Mouse (Mus musculus): ENCODE results near the gene Nit1. TPM values are rescaled to one million over a fixed set of nuclear protein-coding genes. Genes with fewer than 3 reads are reported as not detected.
"Not testable (repeated sequence)": the region's sequence is repeated elsewhere in the genome, so short reads cannot be mapped to it uniquely, and the experiment has no call there.

Gene Nit1
- polyA plus RNA-seq, 1 experiment from 2014 or later: 52.9 TPM

DNA sequence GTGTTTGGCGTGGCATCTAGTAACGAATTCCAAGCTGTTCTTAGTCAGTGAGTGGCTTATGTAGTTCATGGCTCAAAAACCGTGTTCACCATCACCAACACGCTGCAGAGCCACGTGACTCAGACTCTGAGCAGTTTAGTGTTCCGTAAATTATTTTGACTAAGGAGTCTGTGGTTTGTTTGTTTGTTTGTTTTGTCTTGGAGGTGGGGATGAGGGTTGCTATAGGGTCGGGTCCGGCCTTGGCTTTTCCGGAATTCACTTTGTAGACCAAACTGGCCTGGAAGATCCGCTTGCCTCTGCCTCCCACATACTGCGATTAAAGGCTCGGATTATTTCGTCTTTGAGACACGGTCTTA, 627 bp upstream of the Nit1 start:
- H3K9me3 ChIP-seq (replicated peaks): peaks cover 6% of the 10 kb centered on the region; the same call in 1 of the 2 replicates
- peak overlapping the region; percentile 78 for H3K9ac ChIP-seq
- no peaks in the 10 kb centered on the region for H3K27me3 ChIP-seq
- peak overlapping the region; percentile 85 for H3K4me2 ChIP-seq
- under 1% methylated on average over 14 of the region's 14 CpGs for WGBS
- H3K27ac ChIP-seq: peak overlapping the region; percentile 60; the same call in 1 of the 2 replicates
- peaks cover 30% of the 10 kb centered on the region for H3K4me1 ChIP-seq
- ATAC-seq: no peak
- peaks cover 28% of the 10 kb centered on the region for H3K36me3 ChIP-seq (ENCODE audit: poor library complexity, severe bottlenecking)
- peak overlapping the region; percentile 90 for H3K4me3 ChIP-seq

DNA sequence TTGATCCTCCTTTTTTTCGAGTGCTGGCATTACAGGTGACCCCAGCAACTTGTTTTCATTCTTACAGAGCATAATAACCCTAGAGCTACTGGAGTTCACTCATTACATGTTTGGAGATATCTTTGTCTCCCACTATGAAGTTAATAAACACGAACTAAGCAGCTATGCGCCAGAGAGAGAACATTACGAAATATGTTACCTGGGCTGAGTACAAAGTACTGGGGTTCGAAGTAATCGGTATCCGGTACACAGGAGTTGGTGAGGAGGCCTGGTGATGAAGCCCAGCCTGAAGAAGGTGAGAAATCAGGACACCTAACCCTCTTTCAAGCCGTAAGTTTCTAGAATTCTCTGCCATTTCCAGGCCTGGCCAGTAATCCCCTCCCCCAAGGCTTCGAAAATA, 731 bp downstream of the Nit1 start:
- no peak overlapping the region for H3K27ac ChIP-seq
- H3K4me3 ChIP-seq: peak overlapping the region; percentile 90
- no peaks in the 10 kb centered on the region for H3K27me3 ChIP-seq
- peaks cover 41% of the 10 kb centered on the region for H3K36me3 ChIP-seq (ENCODE audit: poor library complexity, severe bottlenecking)
- 77% methylated on average over 9 of the region's 9 CpGs for WGBS
- no peak for ATAC-seq
- peaks cover 30% of the 10 kb centered on the region for H3K4me1 ChIP-seq
- H3K9ac ChIP-seq: peak overlapping the region; percentile 78
- peak overlapping the region; percentile 85 for H3K4me2 ChIP-seq
- peaks cover 6% of the 10 kb centered on the region; the same call in 1 of the 2 replicates for H3K9me3 ChIP-seq (replicated peaks)

DNA sequence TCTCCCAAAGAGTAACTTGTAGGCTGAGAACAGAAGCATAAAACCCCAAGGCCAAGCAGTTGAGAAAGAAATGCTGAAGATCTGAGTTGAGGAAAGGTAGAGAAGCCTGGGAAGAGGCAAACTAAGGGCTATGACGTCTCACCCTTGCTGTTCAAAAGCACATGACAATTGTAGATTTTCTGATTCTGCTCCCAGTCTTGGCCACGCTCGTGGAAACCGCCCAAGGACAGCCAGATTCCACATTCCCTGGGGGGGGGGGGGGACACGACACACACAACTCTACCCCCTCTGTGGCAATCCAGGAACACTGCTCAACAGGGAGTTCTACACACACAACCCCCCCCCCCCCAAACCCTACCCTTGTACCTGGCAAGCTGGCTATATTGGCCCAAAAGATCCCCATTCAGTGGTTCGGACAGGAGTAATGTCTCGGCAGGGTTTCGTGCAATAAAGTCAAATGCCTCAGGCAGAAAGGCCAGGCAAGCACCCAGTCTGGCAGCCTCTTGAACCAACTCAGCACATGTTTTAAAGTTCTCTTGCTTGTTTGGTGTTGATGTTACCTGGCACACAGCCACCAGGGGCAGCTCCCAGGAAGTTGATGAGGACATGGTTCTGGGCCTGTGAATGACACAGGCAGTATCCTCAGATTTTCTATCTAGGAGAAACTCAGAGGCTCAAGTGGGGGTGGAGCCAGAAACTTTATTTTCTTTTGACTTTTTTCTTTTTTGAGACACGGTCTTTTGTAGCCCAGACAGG, 1.3 kb downstream of the Nit1 start:
- Histone ChIP-seq H3K27ac (no peak overlapping the region), H3K36me3 (ENCODE audit: poor library complexity, severe bottlenecking) (peaks cover 47% of the 10 kb centered on the region), H3K9me3 (replicated peaks) (peaks cover 6% of the 10 kb centered on the region; the same call in 1 of the 2 replicates), H3K27me3 (no peaks in the 10 kb centered on the region), H3K4me3 (0 out of 2 replicates have a peak overlapping the region, but pooled peaks have one; percentile 90), H3K9ac (no peak overlapping the region), H3K4me2 (peak overlapping the region; percentile 85; the same call in 1 of the 2 replicates), H3K4me1 (peaks cover 28% of the 10 kb centered on the region)
- 85% methylated on average over 9 of the region's 9 CpGs for WGBS
- no peak for ATAC-seq

DNA sequence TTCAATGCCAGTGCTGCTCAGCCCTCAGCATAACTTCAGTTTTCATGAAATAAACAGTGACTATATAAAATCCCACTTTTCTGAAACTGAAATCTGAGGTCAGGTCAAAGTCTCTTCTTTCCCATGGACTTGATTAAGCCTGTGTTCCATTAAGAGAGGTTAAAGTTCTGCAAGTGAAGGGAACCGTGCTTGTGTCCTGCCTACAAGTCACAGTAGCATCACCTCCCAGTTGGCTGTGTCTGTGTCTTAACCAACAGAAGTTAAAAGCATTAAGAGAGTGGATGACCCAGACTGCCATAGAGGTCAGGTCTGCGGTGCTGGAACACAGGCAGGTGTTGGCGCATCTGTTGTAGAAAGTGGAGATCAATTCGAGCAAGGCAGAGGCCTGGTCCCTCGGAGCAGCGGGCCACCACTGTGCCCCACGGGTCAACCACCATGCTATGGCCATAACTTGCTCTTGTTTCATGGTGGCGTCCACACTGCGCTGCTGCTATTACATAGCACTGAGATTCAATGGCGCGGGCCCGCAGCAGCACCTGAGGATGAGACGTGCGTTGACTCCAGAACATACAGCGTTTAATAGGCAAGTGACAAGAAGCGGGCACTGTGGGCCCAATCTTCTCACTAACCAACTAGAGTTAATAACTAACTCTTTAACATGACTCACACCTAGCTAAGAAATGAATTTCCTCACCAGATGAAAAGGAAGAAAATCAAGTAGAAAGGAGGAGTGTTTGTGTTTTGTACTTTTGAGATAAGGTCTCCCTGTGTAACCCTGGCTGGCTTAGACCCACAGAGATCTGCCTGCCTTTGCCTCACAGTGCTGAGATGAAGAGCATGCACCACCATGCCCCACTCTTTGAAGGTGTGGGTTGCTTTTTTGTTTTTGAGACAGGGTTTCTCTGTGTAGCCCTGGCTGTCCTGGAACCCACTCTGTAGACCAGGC, 2.9 kb downstream of the Nit1 start:
- Histone ChIP-seq H3K4me2 (no peak overlapping the region), H3K27ac (no peak overlapping the region), H3K27me3 (no peaks in the 10 kb centered on the region), H3K9me3 (replicated peaks) (peaks cover 6% of the 10 kb centered on the region; the same call in 1 of the 2 replicates), H3K36me3 (ENCODE audit: poor library complexity, severe bottlenecking) (peaks cover 63% of the 10 kb centered on the region), H3K4me1 (peaks cover 23% of the 10 kb centered on the region), H3K4me3 (no peak overlapping the region), H3K9ac (no peak overlapping the region)
- 97% methylated on average over 16 of the region's 16 CpGs for WGBS
- no peak for ATAC-seq

DNA sequence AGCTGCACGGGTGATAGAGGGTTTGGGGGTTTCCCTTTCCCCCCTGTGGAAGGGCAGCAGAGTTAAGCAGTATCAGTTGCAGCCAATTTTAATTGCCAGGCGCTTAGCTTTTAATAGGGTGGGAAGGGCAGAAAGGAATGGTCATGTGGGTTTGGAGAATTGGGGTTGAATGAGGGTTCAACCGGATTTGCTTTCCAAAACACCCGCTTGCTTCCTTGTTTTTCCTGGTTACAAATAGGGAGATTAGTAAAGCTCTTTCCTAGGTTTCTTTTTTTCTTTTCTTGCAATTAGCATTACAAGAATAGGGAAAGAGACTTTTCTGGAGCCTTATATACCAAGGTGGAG, 15.3 kb downstream of the Nit1 start:
- no peak for ATAC-seq
- peak overlapping the region; percentile 87 for H3K4me2 ChIP-seq

DNA sequence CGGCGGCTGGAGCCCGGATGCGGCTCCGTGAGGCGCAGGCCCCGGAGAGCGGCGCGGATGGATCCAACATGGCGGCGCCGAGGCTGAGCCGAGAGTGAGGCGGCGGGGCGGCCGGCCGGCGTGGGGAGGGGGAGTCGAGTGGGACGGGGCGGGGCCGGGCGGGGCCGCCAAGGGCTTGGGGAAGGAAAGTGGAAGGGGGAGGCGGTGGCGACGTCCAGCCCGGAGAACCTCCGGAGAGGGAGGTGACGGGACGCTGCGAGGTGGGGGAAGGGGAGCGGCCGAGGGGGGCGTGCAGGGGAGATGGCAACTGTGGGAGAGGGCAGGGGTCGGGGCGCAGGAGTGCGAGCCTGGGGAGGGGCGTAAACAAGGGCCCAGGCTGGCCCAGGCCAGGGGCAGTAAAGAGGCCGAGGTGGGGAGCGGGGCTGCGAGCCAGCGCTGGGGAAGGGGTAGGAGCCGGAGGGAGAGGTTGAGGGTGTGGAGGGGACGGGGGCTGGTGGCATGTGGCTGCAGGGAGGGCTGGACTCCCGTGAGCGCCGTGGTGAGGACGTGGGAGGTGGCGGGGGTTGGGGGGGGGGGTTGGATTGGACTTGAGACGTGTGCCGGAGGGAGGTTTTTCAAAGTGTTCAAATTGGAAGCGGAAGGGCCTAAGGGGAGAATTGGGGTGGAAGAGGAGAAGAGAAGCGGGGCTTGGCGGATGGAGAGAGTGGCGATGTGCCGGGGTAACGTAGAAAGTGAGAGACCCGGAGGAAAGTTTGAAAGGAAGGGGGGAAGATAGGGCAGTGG, 15.8 kb downstream of the Nit1 start:
- Histone ChIP-seq H3K4me3 (peak overlapping the region; percentile 83), H3K9me3 (replicated peaks) (no peaks in the 10 kb centered on the region), H3K9ac (peak overlapping the region; percentile 88), H3K27ac (peak overlapping the region; percentile 99), H3K4me1 (peaks cover 62% of the 10 kb centered on the region), H3K36me3 (ENCODE audit: poor library complexity, severe bottlenecking) (peaks cover 15% of the 10 kb centered on the region), H3K4me2 (peak overlapping the region; percentile 87), H3K27me3 (no peaks in the 10 kb centered on the region)
- peak; percentile 90 for ATAC-seq
- WGBS: 2% methylated on average over 37 of the region's 61 CpGs

More for the DNA sequence above, 15.3 kb downstream of the Nit1 start:
- Histone ChIP-seq H3K9me3 (replicated peaks) (no peaks in the 10 kb centered on the region), H3K27me3 (no peaks in the 10 kb centered on the region), H3K27ac (peak overlapping the region; percentile 99), H3K4me3 (peak overlapping the region; percentile 83), H3K9ac (peak overlapping the region; percentile 88), H3K4me1 (peaks cover 62% of the 10 kb centered on the region), H3K36me3 (ENCODE audit: poor library complexity, severe bottlenecking) (peaks cover 12% of the 10 kb centered on the region)
- 0% methylated on average over 4 of the region's 4 CpGs for WGBS

DNA sequence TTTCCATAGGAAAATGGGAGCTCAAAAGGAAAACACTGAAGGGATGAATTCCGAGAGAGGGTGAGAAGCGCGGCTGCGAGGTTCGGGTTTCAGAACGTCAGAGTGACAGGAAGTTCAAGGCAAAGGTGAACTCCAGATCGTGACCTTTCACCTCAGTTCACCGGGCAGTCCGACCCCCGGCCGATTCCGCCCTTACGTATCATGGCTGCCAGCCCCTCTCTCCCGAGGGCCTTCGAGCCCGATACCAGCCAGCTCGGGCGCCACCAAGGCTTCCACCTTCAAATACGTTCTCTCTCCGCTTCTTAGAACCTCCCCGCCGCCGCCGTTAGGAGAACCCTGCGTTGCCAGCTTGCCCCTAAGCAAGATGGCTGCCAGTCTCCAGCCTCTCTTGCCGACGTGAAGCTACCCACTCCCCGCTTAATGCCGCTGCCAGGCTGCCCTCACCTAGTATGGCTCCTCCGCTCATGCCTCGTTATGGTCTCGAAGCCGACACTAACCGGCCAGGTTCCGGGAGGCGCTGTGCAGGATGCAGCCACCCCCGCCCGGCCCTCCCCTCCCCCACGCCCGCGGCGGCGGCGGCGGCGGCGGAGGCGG, 16.5 kb downstream of the Nit1 start, which contains the start of gene Dedd:
Gene Dedd, plus strand, starts transcription at position 307 of the 594 bp plus-strand sequence.
- H3K27ac ChIP-seq: peak within 1 kb of the TSS; percentile 99
- peaks cover 12% of the 10 kb centered on the region for H3K36me3 ChIP-seq (ENCODE audit: poor library complexity, severe bottlenecking)
- H3K4me2 ChIP-seq: peak within 1 kb of the TSS; percentile 87
- no peaks in the 10 kb centered on the region for H3K9me3 ChIP-seq (replicated peaks)
- H3K27me3 ChIP-seq: no peaks in the 10 kb centered on the region
- peak; percentile 96 for ATAC-seq
- H3K4me3 ChIP-seq: peak within 1 kb of the TSS; percentile 83
- H3K9ac ChIP-seq: peak within 1 kb of the TSS; percentile 88
- under 1% methylated on average over 38 of the region's 48 CpGs for WGBS
- peaks cover 61% of the 10 kb centered on the region for H3K4me1 ChIP-seq

DNA sequence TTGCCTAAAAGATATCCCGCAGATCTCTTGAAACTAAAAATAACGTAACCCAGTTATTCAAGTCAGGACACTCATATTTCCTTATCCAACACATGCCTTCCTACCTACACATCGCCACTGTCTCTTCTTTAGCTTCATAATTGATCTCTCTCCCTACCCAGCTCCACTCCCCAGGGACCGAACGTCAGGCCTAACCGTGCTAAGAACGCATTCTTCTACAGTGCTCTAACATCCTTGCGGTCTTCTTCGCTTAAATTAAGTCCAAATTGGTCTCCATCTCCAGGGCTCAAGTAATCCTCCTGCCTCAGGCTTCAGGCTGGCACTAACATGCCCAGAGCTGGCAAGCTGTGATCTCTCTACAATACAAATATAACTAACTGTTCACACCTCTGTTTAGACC, 17.2 kb downstream of the Nit1 start:
- H3K9me3 ChIP-seq (replicated peaks): no peaks in the 10 kb centered on the region
- WGBS: 40% methylated on average over 9 of the region's 9 CpGs
- H3K36me3 ChIP-seq (ENCODE audit: poor library complexity, severe bottlenecking): peaks cover 8% of the 10 kb centered on the region; the same call in 1 of the 2 replicates
- peak overlapping the region; percentile 87 for H3K4me2 ChIP-seq
- peak overlapping the region; percentile 83 for H3K4me3 ChIP-seq
- ATAC-seq: no peak
- no peaks in the 10 kb centered on the region for H3K27me3 ChIP-seq
- H3K9ac ChIP-seq: peak overlapping the region; percentile 88
- peak overlapping the region; percentile 99 for H3K27ac ChIP-seq
- peaks cover 55% of the 10 kb centered on the region for H3K4me1 ChIP-seq

DNA sequence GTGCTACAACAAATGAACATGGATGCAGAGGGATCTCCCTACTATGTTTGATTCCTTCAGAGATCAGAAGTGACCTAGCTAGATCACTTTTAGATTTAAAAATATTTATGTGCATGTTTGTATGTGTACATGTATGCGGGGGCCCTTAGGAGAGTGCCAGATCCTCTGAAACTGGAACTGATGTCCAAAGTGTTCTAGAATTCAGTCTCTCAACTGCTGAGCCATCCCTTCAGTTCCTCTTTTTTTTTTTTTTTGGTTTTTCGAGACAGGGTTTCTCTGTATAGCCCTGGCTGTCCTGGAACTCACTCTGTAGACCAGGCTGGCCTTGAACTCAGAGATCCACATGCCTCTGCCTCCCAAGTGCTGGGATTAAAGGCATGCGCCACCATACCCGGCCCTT, 18.9 kb downstream of the Nit1 start:
- not testable (repeated sequence) for H3K36me3 ChIP-seq (ENCODE audit: poor library complexity, severe bottlenecking); H3K4me3 ChIP-seq; H3K4me2 ChIP-seq; H3K9ac ChIP-seq; ATAC-seq; H3K27me3 ChIP-seq; H3K27ac ChIP-seq; H3K9me3 ChIP-seq (replicated peaks)
- H3K4me1 ChIP-seq: peaks cover 41% of the 10 kb centered on the region
- 95% methylated on average over 4 of the region's 4 CpGs for WGBS

DNA sequence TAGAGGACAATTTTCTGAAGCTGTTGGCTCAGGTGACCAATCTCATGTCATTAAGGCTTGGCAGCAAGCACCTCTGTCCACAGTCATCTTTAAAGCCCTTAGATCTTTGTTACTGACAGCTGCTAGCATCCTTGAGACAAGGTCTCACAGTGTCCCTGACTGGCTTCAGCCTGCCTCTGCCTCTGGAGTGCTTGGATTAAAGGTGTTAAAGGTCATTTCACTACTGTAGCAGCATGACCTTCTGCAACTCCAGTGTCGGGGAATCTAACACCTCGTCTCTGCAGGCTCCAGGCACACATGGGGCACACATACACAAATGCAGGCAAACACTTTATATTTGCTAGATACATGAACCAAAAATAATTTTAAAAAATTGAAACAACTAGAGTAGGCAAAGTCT, 19.9 kb downstream of the Nit1 start:
- 89% methylated on average over 2 of the region's 2 CpGs for WGBS
- Histone ChIP-seq H3K27ac (no peak overlapping the region), H3K27me3 (no peaks in the 10 kb centered on the region), H3K4me2 (no peak overlapping the region), H3K4me1 (peaks cover 30% of the 10 kb centered on the region), H3K9ac (no peak overlapping the region), H3K36me3 (ENCODE audit: poor library complexity, severe bottlenecking) (0 out of 2 replicates have a peak, but pooled peaks cover 8% of the 10 kb centered on the region), H3K4me3 (no peak overlapping the region), H3K9me3 (replicated peaks) (no peaks in the 10 kb centered on the region)
- ATAC-seq: no peak

DNA sequence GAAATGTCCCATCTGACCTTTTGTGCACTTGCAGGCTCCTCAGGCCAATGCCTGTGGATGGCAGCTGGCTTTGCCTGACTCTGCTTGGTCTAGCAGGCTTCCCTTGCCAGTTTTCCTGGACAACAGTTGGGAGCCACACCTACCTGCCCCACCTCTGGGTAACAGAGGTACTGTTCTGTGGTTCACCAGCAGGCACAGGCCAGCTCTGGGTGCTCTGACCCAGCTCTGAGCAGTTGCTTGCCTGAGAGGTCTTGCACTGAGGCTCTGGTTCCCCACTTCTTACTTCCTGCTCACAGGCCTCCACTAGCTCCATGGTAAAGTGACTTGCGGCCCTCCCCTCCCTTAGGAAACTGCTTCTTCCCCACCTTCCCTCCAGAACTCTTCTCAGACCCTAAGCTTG, 23.4 kb downstream of the Nit1 start:
- H3K4me2 ChIP-seq: no peak overlapping the region
- 0 out of 2 replicates have a peak, but pooled peaks cover 8% of the 10 kb centered on the region for H3K36me3 ChIP-seq (ENCODE audit: poor library complexity, severe bottlenecking)
- WGBS: 74% methylated on average over 1 of the region's 1 CpGs
- no peak overlapping the region for H3K9ac ChIP-seq
- no peak overlapping the region for H3K27ac ChIP-seq
- H3K27me3 ChIP-seq: no peaks in the 10 kb centered on the region
- ATAC-seq: no peak
- H3K9me3 ChIP-seq (replicated peaks): no peaks in the 10 kb centered on the region
- H3K4me3 ChIP-seq: no peak overlapping the region
- peaks cover 8% of the 10 kb centered on the region; the same call in 1 of the 2 replicates for H3K4me1 ChIP-seq
